Mouse (Mus musculus): ENCODE measurements around the gene Srbd1.

DNA sequence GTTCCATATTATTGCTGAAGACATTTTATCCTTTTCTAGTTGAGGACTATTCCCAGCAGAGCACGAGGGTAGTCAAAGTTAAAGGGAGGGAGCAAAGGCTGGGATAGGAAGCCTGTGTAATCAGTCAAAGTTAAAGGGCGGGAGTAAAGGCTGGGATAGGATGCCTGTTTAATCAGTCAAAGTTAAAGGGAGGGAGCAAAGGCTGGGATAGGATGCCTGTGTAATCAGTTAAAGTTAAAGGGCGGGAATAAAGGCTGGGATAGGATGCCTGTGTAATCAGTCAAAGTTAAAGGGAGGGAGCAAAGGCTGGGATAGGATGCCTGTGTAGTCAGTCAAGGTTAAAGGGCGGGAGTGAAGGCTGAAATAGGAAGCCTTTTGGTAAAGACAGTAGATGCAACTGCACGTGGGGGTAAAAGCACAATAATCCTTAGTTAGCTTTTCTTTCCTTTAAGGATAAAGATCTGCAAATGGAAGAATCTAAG is 5.9 kb upstream of the Srbd1 start:
- TF ChIP-seq CTCF (IDR thresholded peaks at IDR 0.05; ENCODE audit: extremely low read depth, insufficient read length, insufficient replicate concordance, low read depth, low read length), result no peak
- no peak for TF ChIP-seq POLR2A (IDR thresholded peaks at IDR 0.05; ENCODE audit: low read depth, low read length)

All from small intestine, adult 2 months (tissue).